Mouse (Mus musculus) hindbrain, embryonic 10.5 days (tissue): ENCODE data around the gene Serpinb9d. TPM values are rescaled to one million over a fixed set of nuclear protein-coding genes. Genes with fewer than 3 reads are reported as not detected.
"Not testable (repeated sequence)": the region's sequence is repeated elsewhere in the genome, so short reads cannot be mapped to it uniquely, and the experiment has no call there.

ENCODE experiments used
- DNase-seq: peaks from one replicate; pipeline ENCODE4 v3.0.0-alpha.2; 2017; ENCODE audit warnings: low spot score
- H3K27ac ChIP-seq: fragments of 300-500 bp; sonication (generic); 2 replicates; pipeline ENCODE4 v1.5.1; 2016; ENCODE audit warnings: mild to moderate bottlenecking, moderate library complexity
- H3K27me3 ChIP-seq: fragments of 300-500 bp; sonication (generic); 2 replicates; pipeline ENCODE4 v1.6.1; 2016; ENCODE audit warnings: mild to moderate bottlenecking; ENCODE audit not compliant: poor library complexity, insufficient read depth, severe bottlenecking
- H3K36me3 ChIP-seq: fragments of 300-500 bp; sonication (generic); 2 replicates; pipeline ENCODE4 v1.6.1; 2016; ENCODE audit warnings: mild to moderate bottlenecking, moderate library complexity
- H3K4me1 ChIP-seq: fragments of 300-500 bp; sonication (generic); replicated peaks from 2 replicates; pipeline ENCODE4 v1.6.1; 2016; ENCODE audit warnings: mild to moderate bottlenecking
- H3K4me3 ChIP-seq: fragments of 300-500 bp; sonication (generic); 2 replicates; pipeline ENCODE4 v1.5.1; 2016; ENCODE audit warnings: mild to moderate bottlenecking, moderate library complexity
- H3K9me3 ChIP-seq: fragments of 300-500 bp; sonication (generic); 2 replicates; pipeline ENCODE4 v1.6.1; 2016; ENCODE audit warnings: mild to moderate bottlenecking, moderate library complexity
- WGBS: fragments of 180-500 bp; shearing (Covaris S2); methylation state at CpG from one replicate; pipeline ENCODE4 v1.1.7; 2016; 5-methylcytosine and 5-hydroxymethylcytosine counted together
- polyA plus RNA-seq: library from polyadenylated mRNA; unstranded; fragments of >200 nt; fragmentation: Nextera tagmentation; extraction: Ambion mirVana; gene quantifications from 2 replicates; pipeline ENCODE4 v1.2.1, GENCODE M21; 2016

The Serpinb9d gene
- not detected in 2 replicates for polyA plus RNA-seq

DNA sequence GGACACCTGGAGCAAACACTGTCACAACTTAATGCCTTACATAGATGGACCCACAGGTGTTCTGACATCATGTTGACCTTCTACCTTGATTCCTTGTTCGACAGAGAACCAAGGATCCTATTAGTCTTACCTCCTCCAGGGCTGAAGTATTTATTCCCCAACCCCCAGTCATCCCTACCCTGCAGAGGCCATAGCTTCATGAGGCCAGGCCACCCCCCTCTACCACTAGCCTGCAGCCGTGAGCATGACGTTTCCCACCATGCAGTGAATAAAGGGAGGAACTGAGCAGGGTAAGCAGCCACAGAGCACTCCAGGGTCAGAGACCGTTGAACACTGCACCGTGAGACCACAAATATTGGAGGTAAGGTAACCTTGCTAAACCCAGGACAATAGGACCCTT is at the start of gene Serpinb9d:
TSS of gene Serpinb9d (plus strand) at position 301 of the 400 bp plus-strand sequence.
- no peak for DNase-seq
- no peak within 1 kb of the TSS for H3K27ac ChIP-seq
- H3K9me3 ChIP-seq: no peaks in the 10 kb centered on the region; the same call in 1 of the 2 replicates
- no peaks in the 10 kb centered on the region for H3K27me3 ChIP-seq
- 79% methylated on average over 5 of the region's 5 CpGs for WGBS
- no peaks in the 10 kb centered on the region for H3K4me1 ChIP-seq
- no peak within 1 kb of the TSS for H3K4me3 ChIP-seq
- H3K36me3 ChIP-seq: no peaks in the 10 kb centered on the region

DNA sequence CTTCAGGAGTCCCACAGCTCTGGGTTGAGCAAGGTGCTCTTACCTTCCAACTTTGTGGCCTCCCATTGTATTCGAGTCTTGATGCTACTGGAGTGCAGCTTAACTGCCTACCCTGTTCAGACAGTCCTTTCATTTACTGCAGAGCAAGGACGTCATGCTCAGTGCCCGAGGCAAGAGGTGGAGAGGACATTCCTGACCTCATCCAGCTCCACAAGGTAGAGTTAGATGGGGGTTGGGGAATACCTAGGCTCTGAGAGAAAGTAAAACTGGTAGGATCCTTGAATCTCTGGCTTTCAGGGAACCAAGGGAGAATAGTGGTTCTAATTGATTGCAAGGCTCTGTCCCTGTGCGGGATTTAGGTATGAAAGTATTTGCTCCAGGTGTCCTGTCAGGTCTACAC is 33.1 kb upstream of the Serpinb9d start, which contains the start of gene Serpinb9c:
TSS of gene Serpinb9c (minus strand) at position 101 of the 400 bp plus-strand sequence.
- WGBS: 83% methylated on average over 4 of the region's 4 CpGs
- no peaks in the 10 kb centered on the region for H3K27me3 ChIP-seq

DNA sequence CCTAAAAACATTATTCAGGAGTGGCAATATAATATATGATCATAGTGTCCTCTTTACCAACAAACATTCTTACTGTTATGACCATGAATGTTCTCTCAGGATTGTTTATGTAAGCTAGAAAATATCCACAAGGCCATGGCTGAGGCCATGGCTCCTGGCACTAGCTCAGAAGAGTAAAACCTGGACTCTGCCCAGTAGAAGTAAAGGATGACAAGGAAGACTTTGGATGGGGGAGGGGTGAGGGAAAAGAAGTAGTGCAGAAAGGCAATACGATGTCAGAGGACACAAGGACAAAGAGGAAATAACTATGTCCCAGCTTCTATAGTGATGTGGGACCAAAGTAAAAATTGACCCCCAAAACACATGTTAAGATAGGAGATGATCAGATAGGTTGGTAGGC is 2.3 kb upstream of the Serpinb9d start:
- H3K36me3 ChIP-seq, H3K4me1 ChIP-seq, DNase-seq, H3K4me3 ChIP-seq, H3K27ac ChIP-seq, H3K27me3 ChIP-seq, H3K9me3 ChIP-seq: not testable (repeated sequence)
- 75% methylated on average over 1 of the region's 1 CpGs for WGBS

More for the DNA sequence above, 33.1 kb upstream of the Serpinb9d start, which contains the start of gene Serpinb9c:
- H3K27ac ChIP-seq: no peak within 1 kb of the TSS
- H3K4me3 ChIP-seq: no peak within 1 kb of the TSS
- H3K36me3 ChIP-seq: no peaks in the 10 kb centered on the region
- H3K9me3 ChIP-seq: peaks cover 18% of the 10 kb centered on the region; the same call in 1 of the 2 replicates
- no peak for DNase-seq
- H3K4me1 ChIP-seq: no peaks in the 10 kb centered on the region

DNA sequence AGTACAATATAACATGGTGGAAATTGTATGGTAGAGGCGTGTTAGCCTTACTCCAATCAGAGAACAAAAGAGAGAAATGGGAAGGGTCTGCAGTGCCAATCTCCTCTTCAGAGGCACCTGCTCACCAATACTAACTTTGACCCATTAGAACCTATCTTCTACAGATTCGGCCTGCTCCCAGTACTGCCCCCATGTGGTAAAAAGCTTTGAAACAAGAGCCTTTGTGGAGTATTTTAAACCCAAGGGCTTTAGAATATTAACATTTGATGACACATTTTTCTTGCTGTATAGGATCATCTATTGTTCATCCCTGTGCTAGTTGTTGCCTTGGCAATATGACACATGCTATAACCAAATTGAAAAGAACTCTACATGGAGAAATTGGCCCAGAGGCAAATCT is 7.0 kb downstream of the Serpinb9d start:
- Histone ChIP-seq H3K4me3 (no peak overlapping the region), H3K27ac (no peak overlapping the region), H3K36me3 (no peaks in the 10 kb centered on the region), H3K9me3 (no peaks in the 10 kb centered on the region), H3K4me1 (no peaks in the 10 kb centered on the region), H3K27me3 (no peaks in the 10 kb centered on the region)
- 61% methylated on average over 2 of the region's 2 CpGs for WGBS
- DNase-seq: no peak

DNA sequence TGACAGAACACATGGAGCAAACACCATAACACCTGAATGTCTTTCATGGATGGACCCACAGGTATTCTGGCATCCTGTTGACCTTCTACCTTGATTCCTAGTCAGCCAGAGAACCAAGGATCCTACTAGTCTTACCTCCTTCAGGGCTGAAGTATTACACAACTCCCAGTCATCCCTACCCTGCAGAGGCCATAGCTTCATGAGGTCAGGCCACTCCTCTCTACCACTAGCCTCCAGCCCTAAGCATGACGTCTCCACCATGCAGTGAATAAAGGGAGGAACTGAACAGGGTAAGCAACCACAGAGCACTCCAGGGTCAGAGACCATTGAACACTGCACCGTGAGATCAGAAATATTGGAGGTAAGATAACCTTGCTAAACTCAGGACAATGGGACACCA is 56.6 kb downstream of the Serpinb9d start, which contains the start of gene Serpinb9e:
TSS of gene Serpinb9e (plus strand) at position 301 of the 400 bp plus-strand sequence.
- not testable (repeated sequence) for H3K9me3 ChIP-seq, H3K4me1 ChIP-seq, H3K27ac ChIP-seq, H3K36me3 ChIP-seq, H3K27me3 ChIP-seq, H3K4me3 ChIP-seq, DNase-seq
- WGBS: 85% methylated on average over 2 of the region's 2 CpGs

Other genes with a start within 250 kb of the Serpinb9d start
- gene Serpinb6b, start 227.8 kb upstream of the Serpinb9d start, polyA plus RNA-seq: 1.2 and 1.8 TPM in 2 replicates
- 0.75 and 0.84 TPM in 2 replicates for gene Serpinb9, start 189.7 kb upstream of the Serpinb9d start, polyA plus RNA-seq
- gene Serpinb9b, start 165.5 kb upstream of the Serpinb9d start, polyA plus RNA-seq: 0.07 and 0.21 TPM in 2 replicates
- 0.54 and 3.5 TPM in 2 replicates for gene Serpinb1b, start 114.4 kb upstream of the Serpinb9d start, polyA plus RNA-seq
- gene Serpinb9c, start 33.2 kb upstream of the Serpinb9d start, polyA plus RNA-seq: not detected in 2 replicates
- gene Serpinb9e, start 56.7 kb downstream of the Serpinb9d start, polyA plus RNA-seq: not detected in 2 replicates
- gene Serpinb9f, start 131.1 kb downstream of the Serpinb9d start, polyA plus RNA-seq: not detected in 2 replicates
- not detected in 2 replicates for gene Gm11397, start 202.8 kb downstream of the Serpinb9d start, polyA plus RNA-seq